Mouse (Mus musculus) neural tube, embryonic 11.5 days (tissue): Measurements from ENCODE around the gene Entpd7. TPM values are rescaled to one million over a fixed set of nuclear protein-coding genes. Genes with fewer than 3 reads are reported as not detected.

Experiments used
- ATAC-seq: fragments of 200-750 bp; cut with Nextera tagmentation; 2 replicates; pipeline ENCODE4 v1.8.0; 2017; ENCODE audit warnings: moderate number of reproducible peaks, mild to moderate bottlenecking, moderate TSS enrichment, moderate library complexity; ENCODE audit not compliant: insufficient read depth, low FRiP score, low TSS enrichment
- DNase-seq: peaks from one replicate; pipeline ENCODE4 v3.0.0-alpha.2; 2015; ENCODE audit warnings: low spot score
- H3K27ac ChIP-seq: fragments of 300-500 bp; sonication (generic); 2 replicates; pipeline ENCODE4 v1.5.1; 2014; ENCODE audit warnings: low read depth, mild to moderate bottlenecking, low read length
- H3K27me3 ChIP-seq: fragments of 300-500 bp; sonication (generic); 2 replicates; pipeline ENCODE4 v1.6.1; 2014; ENCODE audit warnings: mild to moderate bottlenecking, low read length, mixed read lengths; ENCODE audit not compliant: control insufficient read depth, insufficient read depth
- H3K36me3 ChIP-seq: fragments of 300-500 bp; sonication (generic); 2 replicates; pipeline ENCODE4 v1.6.1; 2014; ENCODE audit warnings: mild to moderate bottlenecking, low read length, moderate library complexity, mixed read lengths; ENCODE audit not compliant: control insufficient read depth, insufficient read depth
- H3K4me1 ChIP-seq: fragments of 300-500 bp; sonication (generic); 2 replicates; pipeline ENCODE4 v1.6.1; 2014; ENCODE audit warnings: low read length, mixed read lengths; ENCODE audit not compliant: control insufficient read depth, insufficient read depth
- H3K4me2 ChIP-seq: fragments of 300-500 bp; sonication (generic); 2 replicates; pipeline ENCODE4 v1.6.1; 2014; ENCODE audit warnings: low read depth, mild to moderate bottlenecking, moderate library complexity
- H3K4me3 ChIP-seq: fragments of 300-500 bp; sonication (generic); 2 replicates; pipeline ENCODE4 v1.5.1; 2014; ENCODE audit warnings: low read depth, low read length
- H3K9ac ChIP-seq: fragments of 300-500 bp; sonication (generic); 2 replicates; pipeline ENCODE4 v1.6.1; 2014; ENCODE audit warnings: mild to moderate bottlenecking, low read length
- H3K9me3 ChIP-seq: fragments of 300-500 bp; sonication (generic); 2 replicates; pipeline ENCODE4 v1.6.1; 2016; ENCODE audit warnings: low read length; ENCODE audit not compliant: control insufficient read depth
- WGBS: fragments of 180-500 bp; shearing (Covaris S2); extraction: QIAGEN DNeasy Blood & Tissue Kit; methylation state at CpG from one replicate; pipeline ENCODE4 v1.1.7; 2014; 5-methylcytosine and 5-hydroxymethylcytosine counted together
- polyA plus RNA-seq: library from polyadenylated mRNA; unstranded; fragments of >200 nt; fragmentation: Nextera tagmentation; extraction: Ambion mirVana; gene quantifications from 2 replicates; pipeline ENCODE4 v1.2.1, GENCODE M21; 2014

Gene Entpd7
- polyA plus RNA-seq, 1 experiment from 2014 or later, result 14.3 TPM

DNA sequence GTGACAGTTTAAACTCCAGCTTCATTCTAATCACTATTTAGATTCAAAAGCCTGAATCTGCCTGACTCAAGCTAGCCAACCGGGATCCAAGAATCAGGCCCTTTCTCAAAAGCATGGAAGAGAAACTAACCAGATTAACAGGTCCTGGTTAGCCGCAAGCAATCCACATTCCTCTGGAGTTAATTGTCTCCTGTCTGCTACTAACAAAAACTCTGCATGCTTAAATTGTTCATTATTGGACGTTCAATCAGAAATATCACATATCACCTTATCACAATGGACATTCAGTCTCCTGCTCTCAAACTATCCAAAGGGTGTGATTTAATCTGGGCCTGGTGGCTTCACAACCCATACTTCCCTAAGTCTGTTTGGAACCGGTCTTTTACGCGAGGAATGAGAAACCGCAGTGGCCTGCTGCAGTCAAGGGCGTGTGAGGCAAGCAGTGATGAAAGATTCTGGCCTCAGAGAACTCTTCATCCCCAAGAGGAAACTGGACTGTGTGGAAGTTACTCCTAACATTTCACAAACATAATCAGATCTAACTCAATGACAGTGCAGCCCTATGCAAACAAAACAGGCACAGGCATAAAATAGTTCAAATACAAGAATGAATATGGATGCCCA lies 20.2 kb upstream of the Entpd7 start:
- Histone ChIP-seq H3K4me3 (no peak overlapping the region), H3K27me3 (no peaks in the 10 kb centered on the region), H3K27ac (no peak overlapping the region), H3K4me2 (no peak overlapping the region), H3K4me1 (peaks cover 4% of the 10 kb centered on the region; the same call in 1 of the 2 replicates), H3K9ac (no peak overlapping the region), H3K36me3 (no peaks in the 10 kb centered on the region), H3K9me3 (no peaks in the 10 kb centered on the region)
- ATAC-seq (no peak), DNase-seq (no peak)
- 87% methylated on average over 8 of the region's 8 CpGs for WGBS

DNA sequence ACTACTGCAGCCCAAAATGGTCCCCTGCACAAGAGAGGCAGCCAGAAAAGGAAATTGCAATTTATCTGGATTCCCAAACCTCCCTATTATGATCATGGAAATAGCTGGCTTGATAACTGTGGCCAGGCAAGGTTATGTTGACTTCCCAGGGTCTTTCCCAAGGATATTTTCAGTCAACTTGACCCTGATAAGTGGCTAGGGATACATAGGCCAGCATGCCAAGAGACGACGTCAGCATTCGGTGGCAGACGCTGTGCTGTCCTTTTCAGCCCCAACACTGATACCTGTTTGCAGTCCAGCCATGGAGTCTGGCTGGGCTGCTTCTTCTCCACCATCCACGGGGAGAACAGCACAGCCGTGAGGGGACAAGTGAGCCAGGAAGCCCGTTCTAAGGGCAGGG lies 18.4 kb upstream of the Entpd7 start:
- Histone ChIP-seq H3K9me3 (no peaks in the 10 kb centered on the region), H3K4me1 (peaks cover 4% of the 10 kb centered on the region; the same call in 1 of the 2 replicates), H3K9ac (no peak overlapping the region), H3K27me3 (no peaks in the 10 kb centered on the region), H3K36me3 (no peaks in the 10 kb centered on the region), H3K4me3 (no peak overlapping the region), H3K4me2 (no peak overlapping the region), H3K27ac (no peak overlapping the region)
- ATAC-seq (no peak), DNase-seq (no peak)
- WGBS, result 91% methylated on average over 7 of the region's 7 CpGs

DNA sequence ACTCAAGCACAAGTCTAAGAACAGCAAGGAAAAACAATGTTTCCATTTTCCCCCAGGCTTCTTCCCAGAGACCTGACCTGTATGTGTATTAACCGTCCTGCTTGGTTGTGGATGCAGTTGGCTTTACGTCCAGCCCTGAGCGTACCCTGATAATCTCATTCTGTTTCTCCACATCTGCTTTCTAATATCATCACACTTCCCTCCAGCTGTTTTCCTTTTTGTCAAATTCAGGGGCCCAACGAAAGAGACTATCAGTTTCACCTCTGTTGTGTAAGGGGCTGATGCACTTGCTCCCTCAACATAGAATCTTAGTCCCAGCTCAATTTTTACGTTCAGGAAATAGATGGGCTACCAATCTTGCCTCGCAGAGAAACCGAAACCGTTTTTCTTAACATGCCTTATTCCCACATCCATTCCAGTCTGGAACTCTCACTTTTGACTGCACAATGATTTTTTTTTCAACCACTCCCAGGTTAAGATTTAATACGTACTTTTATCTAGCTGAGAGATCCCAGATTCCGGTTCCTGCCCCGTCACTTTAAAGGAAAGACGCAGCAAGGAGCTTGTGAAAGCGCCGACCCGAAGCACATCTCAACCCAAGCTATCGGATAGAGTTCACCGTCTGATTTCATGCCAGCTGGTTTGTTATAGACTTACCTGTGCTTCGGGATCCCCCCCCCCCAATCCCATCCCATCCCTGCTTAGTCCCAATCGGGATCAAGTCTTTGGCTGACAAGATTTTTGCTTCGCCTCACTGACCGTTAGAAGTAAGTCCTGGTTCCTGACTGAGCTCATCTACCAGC lies 15.8 kb upstream of the Entpd7 start:
- 13% methylated on average over 21 of the region's 21 CpGs for WGBS
- H3K9me3 ChIP-seq, result no peaks in the 10 kb centered on the region
- ATAC-seq (no peak), DNase-seq (no peak)
- H3K27ac ChIP-seq, result no peak overlapping the region
- H3K4me1 ChIP-seq, result peaks cover 4% of the 10 kb centered on the region; the same call in 1 of the 2 replicates
- H3K36me3 ChIP-seq, result no peaks in the 10 kb centered on the region
- H3K4me2 ChIP-seq, result peak overlapping the region; percentile 85
- H3K27me3 ChIP-seq, result no peaks in the 10 kb centered on the region
- H3K9ac ChIP-seq, result peak overlapping the region; percentile 84
- peak overlapping the region; percentile 87 for H3K4me3 ChIP-seq

- DNase-seq (no peak), ATAC-seq (peak; percentile 1; the same call in 1 of the 2 replicates)
- Histone ChIP-seq H3K36me3 (no peaks in the 10 kb centered on the region), H3K27me3 (no peaks in the 10 kb centered on the region), H3K4me1 (peaks cover 4% of the 10 kb centered on the region; the same call in 1 of the 2 replicates), H3K4me3 (peak overlapping the region; percentile 87), H3K9me3 (no peaks in the 10 kb centered on the region), H3K27ac (peak overlapping the region; percentile 69), H3K9ac (peak overlapping the region; percentile 84), H3K4me2 (peak overlapping the region; percentile 85)
- under 1% methylated on average over 28 of the region's 29 CpGs for WGBS
Measured at GRCm38 (mm10) chr19:43674316-43674689, 15.2 kb upstream of the Entpd7 start.

DNA sequence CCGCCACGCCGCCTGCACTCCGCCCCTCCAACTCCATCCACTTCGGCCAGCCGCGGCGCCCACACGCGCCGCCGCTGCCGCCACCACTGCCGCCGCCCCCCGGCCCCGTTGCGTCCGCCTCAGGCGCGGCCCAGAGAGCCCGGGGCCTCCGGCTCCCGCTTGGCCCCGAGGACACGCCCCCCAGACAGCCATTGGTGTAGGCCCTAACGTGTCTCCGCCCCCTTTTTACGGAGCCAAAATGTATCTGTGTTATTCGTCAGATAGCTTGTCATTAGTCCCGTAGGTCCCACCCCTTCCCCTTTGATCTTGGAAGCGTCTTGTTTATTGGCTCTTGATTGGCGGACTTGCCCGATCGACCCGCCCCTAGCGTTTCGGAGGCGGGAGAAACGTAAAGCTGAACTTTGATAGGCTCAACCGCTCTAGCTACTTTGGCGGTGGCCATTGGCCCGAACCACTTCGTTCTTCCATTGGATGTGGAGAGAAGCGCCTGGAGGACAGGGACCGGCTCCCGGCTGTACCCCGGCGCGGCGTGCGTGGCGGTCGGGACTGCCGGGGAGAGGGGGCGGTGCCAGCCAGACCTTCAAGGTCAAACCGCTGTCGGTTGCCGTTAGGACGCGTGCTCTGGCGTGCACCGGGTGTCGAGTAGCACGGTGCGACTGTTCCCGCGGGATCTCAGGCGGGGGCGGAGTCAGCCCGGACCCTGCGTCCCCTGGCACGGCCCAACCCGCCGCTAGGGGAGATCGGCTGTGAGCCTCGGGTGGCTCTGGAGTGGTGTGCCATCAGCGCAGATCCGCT lies 14.5 kb upstream of the Entpd7 start, which contains the start of gene Slc25a28:
TSS of gene Slc25a28 (minus strand) at position 152 of the 795 bp plus-strand sequence.
- H3K4me2 ChIP-seq, result peak within 1 kb of the TSS; percentile 85
- peak within 1 kb of the TSS; percentile 87 for H3K27ac ChIP-seq
- H3K4me1 ChIP-seq, result peaks cover 4% of the 10 kb centered on the region; the same call in 1 of the 2 replicates
- peak; percentile 97 for DNase-seq
- no peaks in the 10 kb centered on the region for H3K9me3 ChIP-seq
- peak within 1 kb of the TSS; percentile 87 for H3K4me3 ChIP-seq
- peak; percentile 98 for ATAC-seq
- no peaks in the 10 kb centered on the region for H3K36me3 ChIP-seq
- under 1% methylated on average over 76 of the region's 79 CpGs for WGBS
- H3K9ac ChIP-seq, result peak within 1 kb of the TSS; percentile 84
- no peaks in the 10 kb centered on the region for H3K27me3 ChIP-seq

- Histone ChIP-seq H3K36me3 (no peaks in the 10 kb centered on the region), H3K9me3 (no peaks in the 10 kb centered on the region), H3K4me3 (peak overlapping the region; percentile 87), H3K27ac (peak overlapping the region; percentile 87), H3K9ac (peak overlapping the region; percentile 68), H3K27me3 (no peaks in the 10 kb centered on the region), H3K4me1 (peaks cover 4% of the 10 kb centered on the region; the same call in 1 of the 2 replicates), H3K4me2 (peak overlapping the region; percentile 85)
- ATAC-seq (peak; percentile 4; the same call in 1 of the 2 replicates), DNase-seq (no peak)
- 2% methylated on average over 43 of the region's 43 CpGs for WGBS
Measured at GRCm38 (mm10) chr19:43675525-43676400, 13.7 kb upstream of the Entpd7 start.

GRCm38 (mm10) chr19:43678467-43679003 lies 10.9 kb upstream of the Entpd7 start:
- WGBS, result 84% methylated on average over 8 of the region's 8 CpGs
- no peaks in the 10 kb centered on the region for H3K36me3 ChIP-seq
- H3K9ac ChIP-seq, result no peak overlapping the region
- no peaks in the 10 kb centered on the region for H3K27me3 ChIP-seq
- no peak overlapping the region for H3K4me3 ChIP-seq
- H3K9me3 ChIP-seq, result no peaks in the 10 kb centered on the region
- no peak overlapping the region for H3K4me2 ChIP-seq
- peaks cover 2% of the 10 kb centered on the region; the same call in 1 of the 2 replicates for H3K4me1 ChIP-seq
- no peak for ATAC-seq
- no peak overlapping the region for H3K27ac ChIP-seq
- DNase-seq, result no peak
